Mouse (Mus musculus) kidney, postnatal 0 days (tissue): ENCODE measurements at regions not wholly inside any gene's neighbourhood (a gene's known extent, or its start where the extent isn't known, plus 50 kb on each side); places are given as distances from the start of the nearest gene placed in this dataset.
A peak's percentile ranks its signal among the peaks of the same experiment; 100 is the strongest.

ENCODE experiments used
- ATAC-seq: fragments of 200-750 bp; cut with Nextera tagmentation; replicated peaks from 2 replicates; pipeline ENCODE4 v1.8.0; 2017; ENCODE audit warnings: low read depth, moderate number of reproducible peaks, moderate TSS enrichment, moderate library complexity; ENCODE audit not compliant: low FRiP score
- DNase-seq: peaks from one replicate; pipeline ENCODE4 v3.0.0-alpha.2; 2016; ENCODE audit warnings: low spot score
- H3K27ac ChIP-seq: fragments of 300-500 bp; sonication (generic); 2 replicates; pipeline ENCODE4 v1.5.1; 2014; ENCODE audit warnings: mild to moderate bottlenecking
- H3K27me3 ChIP-seq: fragments of 300-500 bp; sonication (generic); 2 replicates; pipeline ENCODE4 v1.6.1; 2014; ENCODE audit warnings: low read length, mixed read lengths; ENCODE audit not compliant: insufficient read depth
- H3K36me3 ChIP-seq: fragments of 300-500 bp; sonication (generic); 2 replicates; pipeline ENCODE4 v1.6.1; 2014; ENCODE audit warnings: low read length, mixed read lengths; ENCODE audit not compliant: insufficient read depth
- H3K4me1 ChIP-seq: fragments of 300-500 bp; sonication (generic); replicated peaks from 2 replicates; pipeline ENCODE4 v1.6.1; 2014; ENCODE audit warnings: antibody characterized with exemption, low read length, mixed read lengths; ENCODE audit not compliant: insufficient read depth
- H3K4me2 ChIP-seq: fragments of 300-500 bp; sonication (generic); 2 replicates; pipeline ENCODE4 v1.6.1; 2014; ENCODE audit warnings: mild to moderate bottlenecking, low read length, moderate library complexity, mixed read lengths
- H3K4me3 ChIP-seq: fragments of 300-500 bp; sonication (generic); replicated peaks from 2 replicates; pipeline ENCODE4 v1.5.1; 2014; ENCODE audit warnings: low read depth, low read length
- H3K9ac ChIP-seq: fragments of 300-500 bp; sonication (generic); 2 replicates; pipeline ENCODE4 v1.6.1; 2014; ENCODE audit warnings: low read depth, low read length
- H3K9me3 ChIP-seq: fragments of 300-500 bp; sonication (generic); replicated peaks from 2 replicates; pipeline ENCODE4 v1.6.1; 2016; ENCODE audit warnings: low read length, inconsistent platforms, mixed read lengths
- CTCF ChIP-seq: IDR thresholded peaks from 2 replicates; pipeline ENCODE4 v1.5.1; 2016; ENCODE audit warnings: antibody characterized with exemption, low read depth, mild to moderate bottlenecking, moderate library complexity
- WGBS: fragments of 180-500 bp; shearing (Covaris S2); extraction: QIAGEN DNeasy Blood & Tissue Kit; methylation state at CpG from one replicate; pipeline ENCODE4 v1.1.7; 2014; 5-methylcytosine and 5-hydroxymethylcytosine counted together

DNA sequence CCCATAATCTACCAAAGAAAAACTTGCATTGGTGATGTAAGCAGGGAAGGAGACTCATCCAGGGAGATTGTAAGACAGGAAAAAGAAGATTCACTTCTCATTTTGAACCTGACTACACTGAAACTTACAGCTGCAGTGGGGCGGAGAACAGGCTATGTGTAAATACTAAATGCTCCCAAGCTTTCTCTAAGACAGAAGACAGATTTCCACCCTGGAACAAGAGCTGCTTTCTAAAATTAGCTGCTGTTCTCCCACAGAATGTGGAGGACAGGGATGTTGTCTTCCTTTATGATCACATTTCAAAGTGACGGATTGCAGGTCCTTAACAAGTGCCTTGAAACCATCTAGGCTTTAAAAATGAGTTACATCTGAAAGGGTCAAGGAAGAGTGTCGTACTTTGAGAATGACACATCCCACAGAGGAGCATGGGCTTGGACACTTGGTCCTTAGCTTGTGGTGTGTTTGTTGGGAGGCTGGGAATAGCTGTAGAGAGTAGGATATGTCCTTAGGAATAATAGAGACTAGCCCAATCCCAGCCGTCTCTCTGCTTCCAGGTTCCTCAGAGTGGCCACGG lies 609.4 kb downstream of the Kctd12 start:
- H3K27ac ChIP-seq: no peak overlapping the region
- no peaks in the 10 kb centered on the region for H3K36me3 ChIP-seq
- no peaks in the 10 kb centered on the region for H3K27me3 ChIP-seq
- H3K4me3 ChIP-seq: no peak overlapping the region
- DNase-seq: peak; percentile 86
- ATAC-seq: peak; percentile 57
- H3K9me3 ChIP-seq: no peaks in the 10 kb centered on the region
- H3K4me1 ChIP-seq: 0 out of 2 replicates have a peak, but pooled peaks cover 4% of the 10 kb centered on the region
- no peak for TF ChIP-seq CTCF
- WGBS: 29% methylated on average over 5 of the region's 5 CpGs
- no peak overlapping the region for H3K9ac ChIP-seq
- no peak overlapping the region for H3K4me2 ChIP-seq

DNA sequence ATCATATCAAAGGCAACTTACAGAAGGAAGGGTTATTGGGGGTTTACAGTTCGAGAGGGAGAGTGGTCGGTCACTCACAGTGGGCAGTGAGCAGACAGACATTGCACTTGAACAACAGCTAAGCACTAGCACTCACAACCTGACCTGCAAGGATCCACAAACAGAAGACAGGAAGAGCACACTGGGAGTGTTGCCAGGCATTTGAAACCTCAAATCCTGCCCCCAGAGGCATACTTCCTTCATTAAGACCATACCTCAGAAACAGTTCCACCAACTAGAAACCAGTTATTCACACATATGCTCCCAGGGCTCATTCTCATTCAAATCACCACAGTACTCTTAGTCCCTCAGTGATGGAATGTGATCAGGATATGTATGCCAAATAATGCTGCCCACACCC lies 620.8 kb downstream of the Kctd12 start:
- H3K9ac ChIP-seq: no peak overlapping the region
- DNase-seq (no peak), ATAC-seq (no peak)
- WGBS: 80% methylated on average over 2 of the region's 2 CpGs
- no peaks in the 10 kb centered on the region for H3K36me3 ChIP-seq
- no peaks in the 10 kb centered on the region for H3K9me3 ChIP-seq
- no peaks in the 10 kb centered on the region for H3K4me1 ChIP-seq
- H3K27me3 ChIP-seq: no peaks in the 10 kb centered on the region
- no peak overlapping the region for H3K4me2 ChIP-seq
- H3K27ac ChIP-seq: no peak overlapping the region
- H3K4me3 ChIP-seq: no peak overlapping the region
- TF ChIP-seq CTCF: no peak

DNA sequence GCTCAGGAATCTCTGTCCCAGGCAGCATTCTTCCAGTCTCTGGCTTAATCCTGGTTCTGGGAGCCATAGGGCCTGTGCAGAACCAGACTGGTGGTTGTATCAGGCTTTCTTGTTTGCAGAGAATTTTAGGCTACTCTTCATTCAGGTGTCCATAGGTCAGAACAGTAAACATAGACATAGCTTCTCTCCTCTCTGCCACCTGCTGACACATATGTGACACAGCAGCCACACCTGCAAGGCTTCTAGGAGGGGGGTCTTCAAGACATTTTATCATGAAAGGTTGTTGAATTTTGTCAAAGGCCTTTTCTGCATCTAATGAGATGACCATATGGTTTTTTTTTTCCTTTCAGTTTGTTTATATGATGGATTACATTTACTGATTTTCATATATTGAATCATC lies 599.7 kb downstream of the Lmo7 start:
- Histone ChIP-seq H3K27me3 (no peaks in the 10 kb centered on the region), H3K4me1 (no peaks in the 10 kb centered on the region), H3K9me3 (no peaks in the 10 kb centered on the region), H3K9ac (no peak overlapping the region), H3K27ac (no peak overlapping the region), H3K36me3 (no peaks in the 10 kb centered on the region), H3K4me2 (no peak overlapping the region), H3K4me3 (no peak overlapping the region)
- no peak for DNase-seq
- no peak for ATAC-seq
- TF ChIP-seq CTCF: peak; percentile 20; the same call in 1 of the 2 replicates

DNA sequence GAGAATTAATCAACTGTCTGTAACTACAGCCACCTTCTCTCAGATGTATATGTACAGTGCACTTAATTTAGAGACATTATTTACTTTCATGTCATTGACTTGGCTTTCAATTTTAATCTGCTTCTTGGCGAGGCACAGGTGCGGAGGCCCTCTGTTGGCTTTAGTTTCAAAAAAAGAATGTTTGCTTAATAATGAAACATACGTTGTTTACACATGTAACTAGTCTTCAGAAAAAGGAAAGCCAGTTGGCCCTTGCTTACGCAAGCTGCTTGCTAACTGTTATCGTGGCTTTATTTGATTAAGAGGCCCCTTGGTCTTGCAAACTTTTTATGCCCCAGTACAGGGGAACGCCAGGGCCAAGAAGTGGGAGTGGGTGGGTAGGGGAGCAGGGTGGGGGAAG lies 576.6 kb downstream of the Lmo7 start:
- no peak overlapping the region for H3K9ac ChIP-seq
- H3K4me1 ChIP-seq: no peaks in the 10 kb centered on the region
- no peak overlapping the region for H3K27ac ChIP-seq
- no peaks in the 10 kb centered on the region for H3K36me3 ChIP-seq
- ATAC-seq (no peak), DNase-seq (no peak)
- no peaks in the 10 kb centered on the region for H3K9me3 ChIP-seq
- no peaks in the 10 kb centered on the region for H3K27me3 ChIP-seq
- TF ChIP-seq CTCF: no peak
- 62% methylated on average over 6 of the region's 6 CpGs for whole genome bisulfite sequencing
- no peak overlapping the region for H3K4me3 ChIP-seq
- no peak overlapping the region for H3K4me2 ChIP-seq

DNA sequence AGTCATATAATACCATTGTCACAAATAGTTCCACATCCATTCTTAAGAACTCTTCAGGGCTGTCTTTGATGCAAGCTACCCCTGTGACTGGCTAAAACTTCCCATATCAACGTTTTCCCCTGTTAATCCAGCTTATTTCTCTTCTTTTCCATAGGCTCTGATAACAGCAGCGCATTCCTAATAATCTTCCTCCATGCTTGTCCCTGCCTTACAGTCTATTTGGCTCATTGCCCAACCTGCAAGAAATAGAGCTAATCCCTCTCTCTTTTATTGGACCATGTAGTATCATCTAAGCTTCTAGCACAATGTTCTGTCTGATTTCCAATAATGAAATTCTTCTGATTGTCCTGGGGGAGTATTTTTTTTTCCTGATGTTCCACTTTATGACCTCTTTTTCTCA lies 573.1 kb downstream of the Lmo7 start:
- Histone ChIP-seq H3K27me3 (no peaks in the 10 kb centered on the region), H3K27ac (no peak overlapping the region), H3K36me3 (no peaks in the 10 kb centered on the region), H3K4me3 (no peak overlapping the region), H3K4me1 (no peaks in the 10 kb centered on the region), H3K9me3 (no peaks in the 10 kb centered on the region), H3K9ac (no peak overlapping the region), H3K4me2 (no peak overlapping the region)
- ATAC-seq (no peak), DNase-seq (no peak)
- no peak for TF ChIP-seq CTCF
- 75% methylated on average over 2 of the region's 2 CpGs for WGBS

DNA sequence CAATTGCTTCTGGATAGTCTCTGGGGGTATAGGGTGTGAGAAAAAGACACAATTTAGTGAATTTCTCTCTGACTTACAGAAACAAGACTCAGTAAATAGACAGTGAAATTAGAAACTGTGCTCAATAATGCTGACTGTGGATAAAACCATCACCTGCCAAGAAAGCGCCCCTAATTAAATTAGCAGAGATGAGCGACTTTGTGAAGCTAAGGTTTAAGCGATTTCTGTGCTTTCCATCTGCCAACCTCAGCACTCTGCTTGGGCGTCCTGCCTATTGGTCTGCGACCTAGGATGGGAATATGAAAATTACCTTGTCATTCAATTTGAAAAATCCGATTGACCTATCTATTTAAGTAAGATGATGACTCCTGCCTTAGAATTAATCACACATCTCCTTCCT lies 570.5 kb downstream of the Lmo7 start:
- ATAC-seq: no peak
- H3K36me3 ChIP-seq: no peaks in the 10 kb centered on the region
- no peak overlapping the region for H3K4me2 ChIP-seq
- H3K9me3 ChIP-seq: no peaks in the 10 kb centered on the region
- no peak overlapping the region for H3K9ac ChIP-seq
- H3K4me1 ChIP-seq: no peaks in the 10 kb centered on the region
- no peak for TF ChIP-seq CTCF
- H3K27me3 ChIP-seq: no peaks in the 10 kb centered on the region
- no peak overlapping the region for H3K4me3 ChIP-seq
- no peak for DNase-seq
- 78% methylated on average over 6 of the region's 6 CpGs for WGBS
- H3K27ac ChIP-seq: no peak overlapping the region

DNA sequence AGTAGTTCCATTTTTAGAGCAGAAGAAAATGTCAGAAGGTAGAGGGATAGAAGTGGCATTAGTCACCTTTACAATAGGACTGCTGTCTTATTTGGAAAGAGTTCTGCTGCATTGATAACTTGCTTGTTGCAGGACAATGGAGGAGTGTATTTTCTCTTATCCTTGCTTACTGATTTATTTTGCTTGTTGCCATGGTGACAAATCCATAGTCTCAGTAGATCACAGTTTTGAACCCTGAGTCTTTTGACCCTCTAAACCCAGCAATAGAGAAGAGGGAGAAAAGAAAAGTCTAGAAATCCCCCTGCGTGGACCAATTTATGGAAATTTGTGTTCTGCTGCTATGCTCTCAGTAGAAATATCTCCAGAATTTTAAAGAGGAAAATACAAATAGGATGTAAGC lies 561.6 kb downstream of the Lmo7 start:
- Histone ChIP-seq H3K4me1 (no peaks in the 10 kb centered on the region), H3K36me3 (no peaks in the 10 kb centered on the region), H3K27me3 (no peaks in the 10 kb centered on the region), H3K4me2 (no peak overlapping the region), H3K4me3 (no peak overlapping the region), H3K9ac (no peak overlapping the region), H3K27ac (no peak overlapping the region), H3K9me3 (no peaks in the 10 kb centered on the region)
- DNase-seq: no peak
- ATAC-seq: no peak
- 84% methylated on average over 1 of the region's 1 CpGs for WGBS
- TF ChIP-seq CTCF: no peak
